Mouse (Mus musculus) stomach, embryonic 14.5 days (tissue): ENCODE results near the gene Col16a1. TPM values are rescaled to one million over a fixed set of nuclear protein-coding genes. Genes with fewer than 3 reads are reported as not detected.

Experiments
- ATAC-seq: fragments of 200-750 bp; cut with Nextera tagmentation; 2 replicates; pipeline ENCODE4 v1.8.0; 2017; ENCODE audit warnings: low read depth, moderate TSS enrichment; ENCODE audit not compliant: insufficient number of reproducible peaks, insufficient read depth, low FRiP score
- H3K27ac ChIP-seq: fragments of 300-500 bp; sonication (generic); 2 replicates; pipeline ENCODE4 v1.5.1; 2014; ENCODE audit warnings: mild to moderate bottlenecking, low read length, moderate library complexity, mixed read lengths
- H3K27me3 ChIP-seq: fragments of 300-500 bp; sonication (generic); 2 replicates; pipeline ENCODE4 v1.6.1; 2014; ENCODE audit warnings: low read length, control low read depth, mixed read lengths; ENCODE audit not compliant: control insufficient read depth, insufficient read depth
- H3K36me3 ChIP-seq: fragments of 300-500 bp; sonication (generic); 2 replicates; pipeline ENCODE4 v1.6.1; 2014; ENCODE audit warnings: mild to moderate bottlenecking, control low read depth, low read length, moderate library complexity, mixed read lengths; ENCODE audit not compliant: control insufficient read depth, insufficient read depth
- H3K4me1 ChIP-seq: fragments of 300-500 bp; sonication (generic); 2 replicates; pipeline ENCODE4 v1.6.1; 2014; ENCODE audit warnings: low read length, control low read depth, mixed read lengths; ENCODE audit not compliant: control insufficient read depth, insufficient read depth
- H3K4me2 ChIP-seq: fragments of 300-500 bp; sonication (generic); replicated peaks from 2 replicates; pipeline ENCODE4 v1.6.1; 2014; ENCODE audit warnings: low read depth, low read length, control low read depth
- H3K4me3 ChIP-seq: fragments of 300-500 bp; sonication (generic); 2 replicates; pipeline ENCODE4 v1.5.1; 2014; ENCODE audit warnings: low read depth, low read length, control low read depth
- H3K9ac ChIP-seq: fragments of 300-500 bp; sonication (generic); replicated peaks from 2 replicates; pipeline ENCODE4 v1.6.1; 2014; ENCODE audit warnings: low read depth, mild to moderate bottlenecking, control low read depth, low read length, moderate library complexity, mixed read lengths
- H3K9me3 ChIP-seq: fragments of 300-500 bp; sonication (generic); 2 replicates; pipeline ENCODE4 v1.6.1; 2016; ENCODE audit warnings: low read depth, low read length, control low read depth; ENCODE audit not compliant: control insufficient read depth
- whole genome bisulfite sequencing: fragments of 180-500 bp; shearing (Covaris S2); extraction: QIAGEN DNeasy Blood & Tissue Kit; methylation state at CpG from one replicate; pipeline ENCODE4 v1.1.7; 2014; 5-methylcytosine and 5-hydroxymethylcytosine counted together
- polyA plus RNA-seq: library from polyadenylated mRNA; unstranded; fragments of >200 nt; fragmentation: Nextera tagmentation; extraction: Ambion mirVana; gene quantifications from 2 replicates; pipeline ENCODE4 v1.2.1, GENCODE M21; 2014

The Col16a1 gene
- polyA plus RNA-seq, 1 experiment from 2014 or later = 80.0 TPM

DNA sequence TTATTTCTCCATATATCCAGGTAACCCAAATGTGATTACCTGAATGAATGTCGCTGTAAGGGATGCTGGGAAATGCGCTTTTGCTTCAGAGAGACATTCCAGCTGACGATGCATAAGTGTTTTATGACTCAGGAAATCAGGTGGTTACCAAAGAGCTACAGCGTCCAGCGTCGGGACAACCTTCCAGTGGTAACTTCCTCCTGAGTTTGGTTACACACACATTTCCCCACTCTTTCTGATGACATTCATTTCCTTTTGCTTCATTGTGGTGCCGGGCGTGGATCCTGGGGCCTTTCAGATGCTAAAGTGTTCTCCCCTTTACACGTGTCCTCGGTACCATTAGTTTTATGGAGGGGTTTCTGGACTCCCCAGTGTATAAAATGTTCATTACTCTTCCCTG is 100.8 kb downstream of the Col16a1 start:
- Histone ChIP-seq H3K9ac (no peak overlapping the region), H3K27ac (no peak overlapping the region), H3K9me3 (no peaks in the 10 kb centered on the region), H3K4me3 (no peak overlapping the region), H3K4me2 (no peak overlapping the region), H3K36me3 (no peaks in the 10 kb centered on the region), H3K27me3 (peaks cover 2% of the 10 kb centered on the region; the same call in 1 of the 2 replicates), H3K4me1 (no peaks in the 10 kb centered on the region)
- ATAC-seq = no peak
- 77% methylated on average over 10 of the region's 10 CpGs for WGBS

Other genes with a start within 250 kb of the Col16a1 start
- gene Ptp4a2, start 236.6 kb upstream of the Col16a1 start, polyA plus RNA-seq = 252 and 294 TPM in 2 replicates
- gene Spocd1, start 118.6 kb upstream of the Col16a1 start, polyA plus RNA-seq = not detected in 2 replicates
- 2.6 and 4.0 TPM in 2 replicates for gene Adgrb2, start 63.0 kb upstream of the Col16a1 start, polyA plus RNA-seq
- 66.9 and 74.3 TPM in 2 replicates for gene Pef1, start 54.7 kb downstream of the Col16a1 start, polyA plus RNA-seq
- gene Hcrtr1, start 91.5 kb downstream of the Col16a1 start, polyA plus RNA-seq = 0.26 and 0.41 TPM in 2 replicates
- 22.1 and 29.2 TPM in 2 replicates for gene Tinagl1, start 127.3 kb downstream of the Col16a1 start, polyA plus RNA-seq
- gene Gm853, start 174.6 kb downstream of the Col16a1 start, polyA plus RNA-seq = not detected in 2 replicates
- 39.9 and 40.7 TPM in 2 replicates for gene Serinc2, start 231.4 kb downstream of the Col16a1 start, polyA plus RNA-seq